Mouse (Mus musculus): ENCODE data around the gene Fam209. TPM values are rescaled to one million over a fixed set of nuclear protein-coding genes. Genes with fewer than 3 reads are reported as not detected.

Gene Fam209
- polyA plus RNA-seq, 1 experiment from 2014 or later: 0.25 TPM

GRCm38 (mm10) chr2:172510899-172511298, 38.6 kb downstream of the Fam209 start:
- ATAC-seq (replicated peaks): no peak
- 61% methylated on average over 3 of the region's 3 CpGs for WGBS
- Histone ChIP-seq H3K27ac (replicated peaks) (no peak overlapping the region), H3K9me3 (no peaks in the 10 kb centered on the region), H3K9ac (replicated peaks) (no peak overlapping the region), H3K4me2 (replicated peaks) (no peak overlapping the region), H3K36me3 (no peaks in the 10 kb centered on the region), H3K27me3 (no peaks in the 10 kb centered on the region), H3K4me3 (no peak overlapping the region), H3K4me1 (no peaks in the 10 kb centered on the region)

GRCm38 (mm10) chr2:172516407-172516992, 44.2 kb downstream of the Fam209 start:
- Histone ChIP-seq H3K36me3 (no peaks in the 10 kb centered on the region), H3K4me2 (replicated peaks) (no peak overlapping the region), H3K4me3 (no peak overlapping the region), H3K27ac (replicated peaks) (no peak overlapping the region), H3K4me1 (no peaks in the 10 kb centered on the region), H3K9ac (replicated peaks) (no peak overlapping the region), H3K9me3 (no peaks in the 10 kb centered on the region), H3K27me3 (no peaks in the 10 kb centered on the region)
- 33% methylated on average over 11 of the region's 11 CpGs for WGBS
- no peak for ATAC-seq (replicated peaks)

GRCm38 (mm10) chr2:172520616-172521371, 48.5 kb downstream of the Fam209 start:
- Histone ChIP-seq H3K9me3 (no peaks in the 10 kb centered on the region), H3K36me3 (no peaks in the 10 kb centered on the region), H3K27ac (replicated peaks) (no peak overlapping the region), H3K27me3 (no peaks in the 10 kb centered on the region), H3K4me3 (no peak overlapping the region), H3K9ac (replicated peaks) (no peak overlapping the region), H3K4me2 (replicated peaks) (no peak overlapping the region), H3K4me1 (no peaks in the 10 kb centered on the region)
- no peak for ATAC-seq (replicated peaks)
- 86% methylated on average over 9 of the region's 9 CpGs for WGBS

GRCm38 (mm10) chr2:172522528-172522927, 50.2 kb downstream of the Fam209 start:
- no peak for ATAC-seq (replicated peaks)
- Histone ChIP-seq H3K4me1 (no peaks in the 10 kb centered on the region), H3K36me3 (no peaks in the 10 kb centered on the region), H3K9ac (replicated peaks) (no peak overlapping the region), H3K27ac (replicated peaks) (no peak overlapping the region), H3K4me2 (replicated peaks) (no peak overlapping the region), H3K4me3 (no peak overlapping the region), H3K27me3 (no peaks in the 10 kb centered on the region), H3K9me3 (no peaks in the 10 kb centered on the region)
- 82% methylated on average over 12 of the region's 12 CpGs for WGBS

Other genes with a start within 250 kb of the Fam209 start
- 0.18 and 0.24 TPM in 2 replicates for gene Mc3r, start 224.0 kb upstream of the Fam209 start, polyA plus RNA-seq (2015; fragmentation: Nextera tagmentation; extraction: Ambion mirVana)
- gene Fam210b, start 127.0 kb upstream of the Fam209 start, polyA plus RNA-seq (2015; fragmentation: Nextera tagmentation; extraction: Ambion mirVana): 75.9 and 76.8 TPM in 2 replicates
- 47.7 and 55.4 TPM in 2 replicates for gene Aurka, start 102.0 kb upstream of the Fam209 start, polyA plus RNA-seq (2015; fragmentation: Nextera tagmentation; extraction: Ambion mirVana)
- gene Cstf1, start 101.8 kb upstream of the Fam209 start, polyA plus RNA-seq (2015; fragmentation: Nextera tagmentation; extraction: Ambion mirVana): 30.8 and 35.8 TPM in 2 replicates
- gene Cass4, start 78.7 kb upstream of the Fam209 start, polyA plus RNA-seq (2015; fragmentation: Nextera tagmentation; extraction: Ambion mirVana): 0.05 and 0.09 TPM in 2 replicates
- gene Rtf2, start 32.0 kb upstream of the Fam209 start, polyA plus RNA-seq (2015; fragmentation: Nextera tagmentation; extraction: Ambion mirVana): 101 and 103 TPM in 2 replicates
- gene Gcnt7, start 13.9 kb upstream of the Fam209 start, polyA plus RNA-seq (2015; fragmentation: Nextera tagmentation; extraction: Ambion mirVana): 2.1 and 2.3 TPM in 2 replicates
- gene Tfap2c, start 77.1 kb downstream of the Fam209 start, polyA plus RNA-seq (2015; fragmentation: Nextera tagmentation; extraction: Ambion mirVana): 25.6 and 30.2 TPM in 2 replicates